Mouse (Mus musculus): ENCODE data around the gene Enox1. TPM values are rescaled to one million over a fixed set of nuclear protein-coding genes. Genes with fewer than 3 reads are reported as not detected.
A peak's percentile ranks its signal among the peaks of the same experiment; 100 is the strongest.

Gene Enox1
- polyA plus RNA-seq, 2 experiments, result 13.5 to 15.6 TPM

DNA sequence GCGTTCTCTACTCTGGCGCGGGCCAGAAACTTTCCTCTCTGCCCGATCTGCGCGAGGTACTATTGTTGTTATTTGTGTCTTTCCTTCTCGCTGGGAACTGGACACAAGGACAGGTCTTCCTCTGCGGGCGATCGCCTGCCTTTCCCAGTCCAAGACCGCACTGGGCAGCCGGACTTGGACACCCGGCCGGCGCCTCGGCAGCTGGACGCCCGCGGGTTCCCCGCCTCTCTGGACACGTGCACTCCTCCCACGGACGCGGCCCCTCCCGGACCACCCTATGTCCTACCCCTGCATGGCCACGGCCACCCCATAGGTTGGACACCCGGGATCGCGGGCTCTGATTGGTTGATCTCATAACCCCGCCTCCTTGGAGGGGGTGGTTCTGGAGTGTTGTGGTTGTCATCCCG lies 945 bp downstream of the Enox1 start:
- TF ChIP-seq POLR2A (IDR thresholded peaks at IDR 0.05; ENCODE audit: borderline replicate concordance, extremely low read depth, insufficient read depth, insufficient read length), result no peak
- Histone ChIP-seq H3K9ac (ENCODE audit: low read depth, low read length, severe bottlenecking) (peak overlapping the region; percentile 70), H3K36me3 (ENCODE audit: control insufficient read depth, insufficient read depth, low read length) (no peaks in the 10 kb centered on the region), H3K4me3 (replicated peaks; ENCODE audit: low read length) (peak overlapping the region; percentile 86), H3K27ac (replicated peaks; ENCODE audit: low read depth, low read length) (no peak overlapping the region), H3K27me3 (ENCODE audit: control insufficient read depth, insufficient read depth, low read length) (no peaks in the 10 kb centered on the region), H3K4me1 (ENCODE audit: control insufficient read depth, insufficient read depth, low read length) (peaks cover 3% of the 10 kb centered on the region; the same call in 1 of the 2 replicates), H3K9me3 (ENCODE audit: control insufficient read depth, low read length) (no peaks in the 10 kb centered on the region), H3K4me2 (replicated peaks; ENCODE audit: low read depth, low read length, severe bottlenecking) (peak overlapping the region; percentile 98)
- ATAC-seq (ENCODE audit: low FRiP score, low read depth) (peak; percentile 84), DNase-seq (ENCODE audit: low spot score) (peak; percentile 88)
- 0% methylated on average over 31 of the region's 31 CpGs for WGBS

DNA sequence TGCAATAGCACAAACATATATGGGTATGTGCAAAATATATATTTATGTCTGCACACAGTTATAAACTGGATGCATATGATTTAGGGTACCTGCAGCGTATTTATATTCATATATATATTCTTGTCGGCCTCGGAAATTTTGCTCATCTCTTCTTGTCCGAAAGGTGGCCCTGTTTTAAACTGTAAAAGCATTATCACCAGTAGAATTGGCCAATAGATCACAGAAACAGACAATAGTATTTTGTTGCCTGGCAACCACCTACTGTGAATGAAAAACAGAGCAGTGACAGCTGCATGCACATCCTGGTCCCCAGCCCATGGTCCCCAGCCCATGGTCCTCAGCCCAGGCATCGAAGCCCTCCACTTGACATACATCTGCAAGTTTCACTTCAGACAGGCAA lies 2.8 kb downstream of the Enox1 start:
- no peaks in the 10 kb centered on the region for H3K9me3 ChIP-seq (ENCODE audit: control insufficient read depth, low read length)
- H3K4me2 ChIP-seq (replicated peaks; ENCODE audit: low read depth, low read length, severe bottlenecking), result no peak overlapping the region
- H3K4me3 ChIP-seq (replicated peaks; ENCODE audit: low read length), result no peak overlapping the region
- peaks cover 3% of the 10 kb centered on the region; the same call in 1 of the 2 replicates for H3K4me1 ChIP-seq (ENCODE audit: control insufficient read depth, insufficient read depth, low read length)
- H3K27ac ChIP-seq (replicated peaks; ENCODE audit: low read depth, low read length), result no peak overlapping the region
- no peaks in the 10 kb centered on the region for H3K36me3 ChIP-seq (ENCODE audit: control insufficient read depth, insufficient read depth, low read length)
- no peaks in the 10 kb centered on the region for H3K27me3 ChIP-seq (ENCODE audit: control insufficient read depth, insufficient read depth, low read length)
- no peak for TF ChIP-seq POLR2A (IDR thresholded peaks at IDR 0.05; ENCODE audit: borderline replicate concordance, extremely low read depth, insufficient read depth, insufficient read length)
- ATAC-seq (ENCODE audit: low FRiP score, low read depth), result no peak
- no peak for DNase-seq (ENCODE audit: low spot score)
- 74% methylated on average over 5 of the region's 5 CpGs for WGBS
- H3K9ac ChIP-seq (ENCODE audit: low read depth, low read length, severe bottlenecking), result no peak overlapping the region

DNA sequence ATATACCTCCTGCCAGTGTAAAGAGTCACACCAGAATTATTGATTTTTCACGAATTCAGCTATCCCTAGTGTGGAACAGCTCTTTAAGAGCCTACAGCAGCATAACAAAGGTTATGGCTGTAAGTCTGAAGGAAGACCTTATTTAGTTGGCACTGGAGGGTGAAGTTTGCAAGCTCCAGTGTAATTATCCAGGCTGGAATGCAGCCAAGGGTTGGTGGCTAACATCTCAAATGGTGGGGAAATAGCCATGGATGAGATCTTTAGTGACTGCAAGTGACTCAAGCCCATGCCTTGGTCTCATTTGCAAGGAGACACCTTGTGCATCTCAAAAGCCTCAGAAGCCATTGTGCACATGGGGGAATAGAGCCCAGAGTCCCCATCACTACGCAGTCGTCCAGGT lies 5.9 kb downstream of the Enox1 start:
- H3K4me2 ChIP-seq (replicated peaks; ENCODE audit: low read depth, low read length, severe bottlenecking), result no peak overlapping the region
- no peaks in the 10 kb centered on the region for H3K27me3 ChIP-seq (ENCODE audit: control insufficient read depth, insufficient read depth, low read length)
- TF ChIP-seq POLR2A (IDR thresholded peaks at IDR 0.05; ENCODE audit: borderline replicate concordance, extremely low read depth, insufficient read depth, insufficient read length), result no peak
- no peaks in the 10 kb centered on the region for H3K4me1 ChIP-seq (ENCODE audit: control insufficient read depth, insufficient read depth, low read length)
- DNase-seq (ENCODE audit: low spot score) (no peak), ATAC-seq (ENCODE audit: low FRiP score, low read depth) (no peak)
- H3K36me3 ChIP-seq (ENCODE audit: control insufficient read depth, insufficient read depth, low read length), result no peaks in the 10 kb centered on the region
- 81% methylated on average over 3 of the region's 3 CpGs for WGBS
- H3K9me3 ChIP-seq (ENCODE audit: control insufficient read depth, low read length), result no peaks in the 10 kb centered on the region
- H3K27ac ChIP-seq (replicated peaks; ENCODE audit: low read depth, low read length), result no peak overlapping the region
- no peak overlapping the region for H3K9ac ChIP-seq (ENCODE audit: low read depth, low read length, severe bottlenecking)
- no peak overlapping the region for H3K4me3 ChIP-seq (replicated peaks; ENCODE audit: low read length)

DNA sequence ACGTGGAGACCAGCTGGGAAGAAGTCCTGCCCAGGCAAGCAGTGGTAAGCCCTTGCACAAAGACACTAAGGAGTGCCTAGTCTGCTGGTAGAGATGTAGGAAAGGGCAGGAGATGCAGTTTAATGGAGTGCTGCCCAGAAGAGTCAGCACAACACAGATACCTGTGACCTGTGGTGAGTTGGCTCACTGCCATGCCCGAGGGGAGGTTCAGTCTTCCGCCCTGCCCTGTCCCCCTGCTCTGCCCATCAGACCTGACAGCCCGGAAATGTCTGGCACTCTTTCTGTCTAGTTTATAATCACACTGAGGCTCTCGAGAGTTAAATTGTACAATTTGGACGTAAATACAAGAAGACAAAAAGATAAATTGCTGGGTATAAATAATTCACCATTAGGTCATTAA lies 7.8 kb downstream of the Enox1 start:
- TF ChIP-seq POLR2A (IDR thresholded peaks at IDR 0.05; ENCODE audit: borderline replicate concordance, extremely low read depth, insufficient read depth, insufficient read length), result no peak
- Histone ChIP-seq H3K9ac (ENCODE audit: low read depth, low read length, severe bottlenecking) (no peak overlapping the region), H3K9me3 (ENCODE audit: control insufficient read depth, low read length) (no peaks in the 10 kb centered on the region), H3K27me3 (ENCODE audit: control insufficient read depth, insufficient read depth, low read length) (no peaks in the 10 kb centered on the region), H3K4me3 (replicated peaks; ENCODE audit: low read length) (no peak overlapping the region), H3K4me1 (ENCODE audit: control insufficient read depth, insufficient read depth, low read length) (no peaks in the 10 kb centered on the region), H3K27ac (replicated peaks; ENCODE audit: low read depth, low read length) (no peak overlapping the region), H3K4me2 (replicated peaks; ENCODE audit: low read depth, low read length, severe bottlenecking) (no peak overlapping the region), H3K36me3 (ENCODE audit: control insufficient read depth, insufficient read depth, low read length) (no peaks in the 10 kb centered on the region)
- 76% methylated on average over 6 of the region's 6 CpGs for WGBS
- ATAC-seq (ENCODE audit: low FRiP score, low read depth), result no peak
- DNase-seq (ENCODE audit: low spot score), result no peak

DNA sequence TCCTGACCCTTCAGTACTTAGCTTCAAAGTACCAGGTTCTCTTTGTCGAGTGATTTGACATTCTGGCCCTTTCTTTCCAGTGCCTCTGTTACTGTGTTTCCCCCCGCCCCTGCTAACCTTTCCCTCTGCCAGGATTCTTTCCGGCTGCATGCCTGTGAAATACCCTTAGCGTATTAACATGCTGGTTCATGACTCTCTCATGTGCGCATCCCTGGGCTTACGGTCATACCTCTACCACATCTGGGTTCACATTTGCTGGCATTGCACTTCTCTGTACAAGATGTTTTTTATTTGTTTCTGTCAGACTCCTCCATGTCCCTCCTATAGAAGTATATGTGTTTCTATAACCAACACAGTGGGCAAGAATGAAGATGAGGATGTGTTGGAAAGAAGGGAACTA lies 11.6 kb downstream of the Enox1 start:
- 83% methylated on average over 6 of the region's 6 CpGs for WGBS
- H3K36me3 ChIP-seq (ENCODE audit: control insufficient read depth, insufficient read depth, low read length), result no peaks in the 10 kb centered on the region
- no peak overlapping the region for H3K27ac ChIP-seq (replicated peaks; ENCODE audit: low read depth, low read length)
- no peak for DNase-seq (ENCODE audit: low spot score)
- TF ChIP-seq POLR2A (IDR thresholded peaks at IDR 0.05; ENCODE audit: borderline replicate concordance, extremely low read depth, insufficient read depth, insufficient read length), result no peak
- no peaks in the 10 kb centered on the region for H3K27me3 ChIP-seq (ENCODE audit: control insufficient read depth, insufficient read depth, low read length)
- H3K9ac ChIP-seq (ENCODE audit: low read depth, low read length, severe bottlenecking), result no peak overlapping the region
- no peaks in the 10 kb centered on the region for H3K9me3 ChIP-seq (ENCODE audit: control insufficient read depth, low read length)
- no peak overlapping the region for H3K4me2 ChIP-seq (replicated peaks; ENCODE audit: low read depth, low read length, severe bottlenecking)
- no peak overlapping the region for H3K4me3 ChIP-seq (replicated peaks; ENCODE audit: low read length)
- no peaks in the 10 kb centered on the region for H3K4me1 ChIP-seq (ENCODE audit: control insufficient read depth, insufficient read depth, low read length)
- ATAC-seq (ENCODE audit: low FRiP score, low read depth), result no peak

DNA sequence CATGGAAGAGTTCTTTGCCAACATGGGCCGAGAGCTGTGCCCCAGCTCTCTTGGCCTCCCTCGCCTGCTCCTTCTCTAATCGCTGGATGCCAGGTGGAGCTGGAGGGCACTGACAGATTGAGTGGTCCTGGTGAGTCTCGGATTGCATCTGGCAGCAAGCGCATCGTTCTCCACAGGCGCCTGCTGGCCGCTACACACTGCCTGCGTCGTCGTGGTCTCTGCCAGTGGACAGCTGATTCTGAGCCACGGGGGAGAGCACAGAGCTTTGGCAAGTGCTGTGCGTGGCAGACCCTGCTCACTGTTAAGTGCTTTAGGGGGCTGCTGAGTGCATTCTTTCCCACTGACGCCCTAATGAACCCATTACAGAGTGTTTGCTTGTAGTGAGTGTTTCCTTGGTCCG lies 17.9 kb downstream of the Enox1 start:
- no peaks in the 10 kb centered on the region for H3K27me3 ChIP-seq (ENCODE audit: control insufficient read depth, insufficient read depth, low read length)
- no peaks in the 10 kb centered on the region for H3K9me3 ChIP-seq (ENCODE audit: control insufficient read depth, low read length)
- ATAC-seq (ENCODE audit: low FRiP score, low read depth) (no peak; the same call in 1 of the 2 replicates), DNase-seq (ENCODE audit: low spot score) (peak; percentile 4)
- no peak overlapping the region for H3K4me2 ChIP-seq (replicated peaks; ENCODE audit: low read depth, low read length, severe bottlenecking)
- no peak overlapping the region for H3K4me3 ChIP-seq (replicated peaks; ENCODE audit: low read length)
- H3K36me3 ChIP-seq (ENCODE audit: control insufficient read depth, insufficient read depth, low read length), result no peaks in the 10 kb centered on the region
- WGBS, result 56% methylated on average over 15 of the region's 15 CpGs
- no peak for TF ChIP-seq POLR2A (IDR thresholded peaks at IDR 0.05; ENCODE audit: borderline replicate concordance, extremely low read depth, insufficient read depth, insufficient read length)
- H3K9ac ChIP-seq (ENCODE audit: low read depth, low read length, severe bottlenecking), result no peak overlapping the region
- H3K27ac ChIP-seq (replicated peaks; ENCODE audit: low read depth, low read length), result no peak overlapping the region
- H3K4me1 ChIP-seq (ENCODE audit: control insufficient read depth, insufficient read depth, low read length), result peaks cover 5% of the 10 kb centered on the region; the same call in 1 of the 2 replicates
